13 mouse cellular contexts compared by ENCODE assay signal in the genomic region with DNA sequence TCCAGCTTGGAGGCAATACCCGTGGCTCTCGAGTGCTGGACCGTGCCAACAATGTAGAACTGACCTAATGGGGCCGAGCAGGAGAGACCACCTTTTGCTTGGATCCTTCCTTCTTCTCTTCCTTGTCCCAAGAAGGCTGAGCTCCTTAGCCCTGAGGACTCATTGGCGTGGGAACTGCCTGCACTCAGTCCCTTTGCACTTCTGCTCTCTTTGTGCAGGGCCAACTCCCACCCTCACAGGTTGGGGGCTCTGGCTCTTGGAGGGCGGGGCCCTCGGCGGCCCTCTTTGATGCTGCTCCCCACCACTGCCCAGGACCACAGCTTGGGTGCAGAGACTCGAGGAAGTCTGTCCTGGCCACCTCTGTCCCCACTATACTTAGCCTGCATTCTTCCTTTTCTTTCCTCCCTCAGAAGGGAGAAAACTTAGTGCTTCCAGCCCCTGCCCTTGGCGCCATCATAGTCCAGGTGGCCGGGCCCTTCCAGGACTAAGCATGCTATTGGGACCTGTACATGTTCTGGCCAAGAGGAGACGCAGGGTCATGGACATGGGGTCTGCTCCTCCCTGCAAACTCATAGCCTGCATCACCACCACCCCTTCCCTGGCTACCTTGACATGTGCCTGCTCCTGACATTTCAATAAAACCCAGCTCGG. TPM values are rescaled to one million over a fixed set of nuclear protein-coding genes. Genes with fewer than 3 reads are reported as not detected.
DNase-seq lines count a peak whose midpoint lies in the region; ATAC-seq and TF ChIP-seq lines count a peak whose summit lies in the region.
"Had no signal": no experiment of that assay in that cellular context is flagged by ENCODE, and none has a peak within 500 bp of the region (broad histone marks: within the 10 kb centered on the region; RNA-seq: fewer than 3 reads in every experiment).

No protein-coding gene starts in this region.

- no peak overlapping the region for H3K9ac ChIP-seq in heart, embryonic 14.5 days (ENCODE audit: low read length)
- no peak overlapping the region for H3K9ac ChIP-seq in forebrain, embryonic 14.5 days (ENCODE audit: low read length)
- no peak overlapping the region for H3K9ac ChIP-seq in liver, postnatal 0 days (replicated peaks)

- peaks cover 41% of the 10 kb centered on the region for H3K36me3 ChIP-seq in heart, embryonic 14.5 days (ENCODE audit: control insufficient read depth, insufficient read depth, low read length)
- peaks cover 63% of the 10 kb centered on the region for H3K36me3 ChIP-seq in G1E (replicated peaks)
- peaks cover 22% of the 10 kb centered on the region for H3K36me3 ChIP-seq in forebrain, embryonic 14.5 days (ENCODE audit: control insufficient read depth, insufficient read depth, low read length)
- peaks cover 22% of the 10 kb centered on the region for H3K36me3 ChIP-seq in liver, postnatal 0 days (replicated peaks; ENCODE audit: insufficient read depth, low read length)

- H3K4me1 ChIP-seq in heart, embryonic 14.5 days (ENCODE audit: control insufficient read depth in 2 of 2, insufficient read depth in 2 of 2, low read length in 2 of 2) = peaks cover 18 to 23% of the 10 kb centered on the region in 2 experiments
- H3K4me1 ChIP-seq in G1E (ENCODE audit: insufficient read depth, low read depth, low read length) = peaks cover 51% of the 10 kb centered on the region
- H3K4me1 ChIP-seq in forebrain, embryonic 14.5 days (ENCODE audit: control insufficient read depth, insufficient read depth, low read length) = peaks cover 16% of the 10 kb centered on the region
- H3K4me1 ChIP-seq in liver, postnatal 0 days (ENCODE audit: insufficient read depth) = peaks cover 22% of the 10 kb centered on the region

- H3K4me2 ChIP-seq in heart, embryonic 14.5 days (ENCODE audit: low read length) = peak overlapping the region; percentile 88; the same call in 1 of the 2 replicates
- peak overlapping the region; percentile 82; the same call in 1 of the 2 replicates for H3K4me2 ChIP-seq in forebrain, embryonic 14.5 days (ENCODE audit: low read length)
- H3K4me2 ChIP-seq in liver, postnatal 0 days (ENCODE audit: low read depth, low read length) = peak overlapping the region; percentile 97; the same call in 1 of the 2 replicates

- intact Hi-C loops in heart, postnatal 36 days (cut with DNase I) = loop anchor here (5.0 kb wide), 1 partner anchor 89 kb away; the partner anchor contains the start of gene Catsper1

- no peak for ATAC-seq in heart, embryonic 14.5 days (ENCODE audit: insufficient number of reproducible peaks, insufficient read depth, low FRiP score, low read depth)
- ATAC-seq in G1E (ENCODE audit: extremely low read depth, insufficient number of reproducible peaks, low FRiP score, poor library complexity, severe bottlenecking) = no peak
- ATAC-seq in forebrain, embryonic 14.5 days = no peak
- ATAC-seq in liver, postnatal 0 days = no peak

- no peaks in the 10 kb centered on the region for H3K9me3 ChIP-seq in heart, embryonic 14.5 days (ENCODE audit: control insufficient read depth, low read length)
- H3K9me3 ChIP-seq in G1E (replicated peaks) = no peaks in the 10 kb centered on the region
- H3K9me3 ChIP-seq in forebrain, embryonic 14.5 days (replicated peaks; ENCODE audit: control insufficient read depth, low read length) = no peaks in the 10 kb centered on the region
- H3K9me3 ChIP-seq in liver, postnatal 0 days (ENCODE audit: low read length) = no peaks in the 10 kb centered on the region

- no peak overlapping the region for H3K27ac ChIP-seq in heart, embryonic 14.5 days (replicated peaks in 1 of 2; ENCODE audit: control insufficient read depth in 1 of 2, insufficient read depth in 1 of 2, low read depth in 2 of 2, low read length in 2 of 2)
- H3K27ac ChIP-seq in forebrain, embryonic 14.5 days (ENCODE audit: low read depth, low read length) = no peak overlapping the region
- no peak overlapping the region for H3K27ac ChIP-seq in liver, postnatal 0 days (ENCODE audit: low read depth)

- DNase-seq in heart, postnatal 36 days = no peak
- no peak for DNase-seq in G1E (ENCODE audit: low spot score)
- DNase-seq in forebrain, embryonic 14.5 days (ENCODE audit: low spot score) = no peak
- DNase-seq in liver, postnatal 0 days = no peak
- DNase-seq in adrenal gland, postnatal 4 days (ENCODE audit: low spot score in 2 of 2) = no peak
- DNase-seq in thymus, adult 18-20 months = no peak
- DNase-seq in urinary bladder, postnatal 36 days (ENCODE audit: low spot score in 2 of 2) = no peak
- DNase-seq: adrenal gland, adult 8-10 months; right cerebral cortex, postnatal 25 days had no signal

- 90% methylated on average over 13 of the region's 13 CpGs for WGBS in heart, embryonic 14.5 days
- 91% methylated on average over 13 of the region's 13 CpGs for WGBS in forebrain, embryonic 14.5 days
- 83% methylated on average over 13 of the region's 13 CpGs for WGBS in liver, postnatal 0 days (ENCODE audit: insufficient replicate concordance)

- H3K4me3 ChIP-seq in heart, embryonic 14.5 days (ENCODE audit: control insufficient read depth in 1 of 2, insufficient read depth in 1 of 2, low read depth in 1 of 2, low read length in 2 of 2) = no peak overlapping the region
- H3K4me3 ChIP-seq in G1E (ENCODE audit: low read depth, low read length) = peak overlapping the region; percentile 100; the same call in 1 of the 2 replicates
- H3K4me3 ChIP-seq in forebrain, embryonic 14.5 days (ENCODE audit: low read depth, low read length) = peak overlapping the region; percentile 88; the same call in 1 of the 2 replicates
- no peak overlapping the region for H3K4me3 ChIP-seq in liver, postnatal 0 days (ENCODE audit: low read depth, low read length)

- TF ChIP-seq CTCF in G1E (IDR thresholded peaks at IDR 0.05; ENCODE audit: low read depth, low read length) = no peak
- no peak for TF ChIP-seq CTCF in liver, postnatal 0 days (IDR thresholded peaks at IDR 0.05; ENCODE audit: low read depth)

- TF ChIP-seq EP300 in liver, postnatal 0 days (IDR thresholded peaks at IDR 0.05; ENCODE audit: low read depth) = no peak

- no peaks in the 10 kb centered on the region for H3K27me3 ChIP-seq in heart, embryonic 14.5 days (ENCODE audit: control insufficient read depth, insufficient read depth, low read length)
- H3K27me3 ChIP-seq in G1E (ENCODE audit: insufficient read depth, low read length) = no peaks in the 10 kb centered on the region; the same call in 1 of the 2 replicates
- H3K27me3 ChIP-seq in forebrain, embryonic 14.5 days (replicated peaks; ENCODE audit: control insufficient read depth, insufficient read depth, low read length) = no peaks in the 10 kb centered on the region
- H3K27me3 ChIP-seq in liver, postnatal 0 days (ENCODE audit: insufficient read depth, low read length) = no peaks in the 10 kb centered on the region

RNA-seq across cellular contexts. Expression of gene AI837181, which starts 1.8 kb away (rescaled TPM):
- polyA plus RNA-seq in heart, embryonic 14.5 days (2014; fragmentation: Nextera tagmentation; extraction: Ambion mirVana) = 23.7 and 35.0 TPM in 2 replicates
- total RNA-seq in heart, postnatal 36 days (2021) = 10 to 100 TPM; 33.3 to 38.1 TPM
- total RNA-seq in G1E (2014; fragmentation: Nextera tagmentation) (29.8 and 30.5 TPM in 2 replicates), G1E (2017) (10.2 and 10.5 TPM in 2 replicates)
- 59.5 and 68.5 TPM in 2 replicates for polyA plus RNA-seq in G1E (2012)
- polyA plus RNA-seq in forebrain, embryonic 14.5 days (2014; fragmentation: Nextera tagmentation; extraction: Ambion mirVana) = 36.7 and 46.9 TPM in 2 replicates
- polyA plus RNA-seq in liver, postnatal 0 days (2015; fragmentation: Nextera tagmentation; extraction: Ambion mirVana) = 15.8 and 16.1 TPM in 2 replicates
- total RNA-seq in adrenal gland, postnatal 4 days (2021) = 10 to 100 TPM; 55.1 to 56.7 TPM

RNA-seq across cellular contexts. Expression of gene Drap1, which starts 2.0 kb away (rescaled TPM):
- 154 and 178 TPM in 2 replicates for polyA plus RNA-seq in heart, embryonic 14.5 days (2014; fragmentation: Nextera tagmentation; extraction: Ambion mirVana)
- total RNA-seq in heart, postnatal 36 days (2021) = 100 to 1,000 TPM; 297 to 319 TPM
- total RNA-seq in G1E (2014; fragmentation: Nextera tagmentation) (44.6 and 46.0 TPM in 2 replicates), G1E (2017) (81.5 and 87.0 TPM in 2 replicates)
- 305 and 329 TPM in 2 replicates for polyA plus RNA-seq in G1E (2012)
- 255 and 263 TPM in 2 replicates for polyA plus RNA-seq in forebrain, embryonic 14.5 days (2014; fragmentation: Nextera tagmentation; extraction: Ambion mirVana)
- polyA plus RNA-seq in liver, postnatal 0 days (2015; fragmentation: Nextera tagmentation; extraction: Ambion mirVana) = 71.5 and 74.2 TPM in 2 replicates
- 100 to 1,000 TPM; 236 to 266 TPM for total RNA-seq in adrenal gland, postnatal 4 days (2021)

RNA-seq across cellular contexts. Expression of gene Fosl1, which starts 20.6 kb away (rescaled TPM):
- not detected in 2 replicates for polyA plus RNA-seq in heart, embryonic 14.5 days (2014; fragmentation: Nextera tagmentation; extraction: Ambion mirVana)
- not detected for total RNA-seq in heart, postnatal 36 days (2021)
- total RNA-seq in G1E (2014; fragmentation: Nextera tagmentation) (0.90 and 3.0 TPM in 2 replicates), G1E (2017) (1.9 and 2.3 TPM in 2 replicates)
- polyA plus RNA-seq in G1E (2012) = 3.4 and 3.6 TPM in 2 replicates
- polyA plus RNA-seq in forebrain, embryonic 14.5 days (2014; fragmentation: Nextera tagmentation; extraction: Ambion mirVana) = not detected in 2 replicates
- not detected in 2 replicates for polyA plus RNA-seq in liver, postnatal 0 days (2015; fragmentation: Nextera tagmentation; extraction: Ambion mirVana)
- under 1 TPM in 1 of 2 experiments, not detected in 1; 0.20 TPM for total RNA-seq in adrenal gland, postnatal 4 days (2021)
- total RNA-seq: gastrocnemius, adult 8-10 months had no signal

RNA-seq across cellular contexts. Expression of gene Tsga10ip, which starts 24.4 kb away (rescaled TPM):
- polyA plus RNA-seq in heart, embryonic 14.5 days (2014; fragmentation: Nextera tagmentation; extraction: Ambion mirVana) = 1.6 and 3.0 TPM in 2 replicates
- 1 to 10 TPM in 1 of 2 experiments, under 1 TPM in 1; 0.17 to 2.8 TPM for total RNA-seq in heart, postnatal 36 days (2021)
- total RNA-seq in G1E (2014; fragmentation: Nextera tagmentation) = 1.3 TPM in 1 of 2 replicates, not detected in the other
- 0.11 TPM in 1 of 2 replicates, not detected in the other for total RNA-seq in G1E (2017)
- polyA plus RNA-seq in G1E (2012) = 0.74 and 1.5 TPM in 2 replicates
- not detected in 2 replicates for polyA plus RNA-seq in forebrain, embryonic 14.5 days (2014; fragmentation: Nextera tagmentation; extraction: Ambion mirVana)
- 0.14 TPM in 1 of 2 replicates, not detected in the other for polyA plus RNA-seq in liver, postnatal 0 days (2015; fragmentation: Nextera tagmentation; extraction: Ambion mirVana)
- total RNA-seq in adrenal gland, postnatal 4 days (2021) = not detected
- total RNA-seq: megakaryocyte-erythroid progenitor cell, adult 5-6 weeks had no signal
- polyA plus RNA-seq: cortical plate, adult 2 months had no signal

RNA-seq across cellular contexts. Expression of gene Ccdc85b, which starts 30.9 kb away (rescaled TPM):
- 9.0 and 10.4 TPM in 2 replicates for polyA plus RNA-seq in heart, embryonic 14.5 days (2014; fragmentation: Nextera tagmentation; extraction: Ambion mirVana)
- total RNA-seq in heart, postnatal 36 days (2021) = 10 to 100 TPM in 1 of 2 experiments, 1 to 10 TPM in 1; 9.5 to 11.0 TPM
- total RNA-seq in G1E (2014; fragmentation: Nextera tagmentation) (1.9 and 3.3 TPM in 2 replicates), G1E (2017) (3.0 and 4.1 TPM in 2 replicates)
- polyA plus RNA-seq in G1E (2012) = 13.1 and 16.9 TPM in 2 replicates
- polyA plus RNA-seq in forebrain, embryonic 14.5 days (2014; fragmentation: Nextera tagmentation; extraction: Ambion mirVana) = 5.9 and 6.4 TPM in 2 replicates
- polyA plus RNA-seq in liver, postnatal 0 days (2015; fragmentation: Nextera tagmentation; extraction: Ambion mirVana) = 1.6 and 2.1 TPM in 2 replicates
- 10 to 100 TPM; 10.4 to 10.6 TPM for total RNA-seq in adrenal gland, postnatal 4 days (2021)

Comparison
In these comparisons a context has a peak if more than half of its experiments do, and no peak if none do; other contexts are left out.
1. H3K4me3 ChIP-seq: peak in G1E (single experiment) and forebrain, embryonic 14.5 days (single experiment); none in heart, embryonic 14.5 days (0 of 2) and liver, postnatal 0 days (single experiment).
2. Peak in every context shown above with its lines, with median percentiles within 50 percentile points of each other: H3K4me2 ChIP-seq.